Mouse (Mus musculus): ENCODE data around the gene Trnt1.
A peak's percentile ranks its signal among the peaks of the same experiment; 100 is the strongest.

The Trnt1 gene

GRCm38 (mm10) chr6:106787138-106787537, 18.2 kb downstream of the Trnt1 start:
- DNase-seq (ENCODE audit: low spot score in 2 of 2) = no peak

- no peak for DNase-seq (ENCODE audit: low spot score in 2 of 2)
Measured at GRCm38 (mm10) chr6:106791429-106791828, 22.5 kb downstream of the Trnt1 start.

DNA sequence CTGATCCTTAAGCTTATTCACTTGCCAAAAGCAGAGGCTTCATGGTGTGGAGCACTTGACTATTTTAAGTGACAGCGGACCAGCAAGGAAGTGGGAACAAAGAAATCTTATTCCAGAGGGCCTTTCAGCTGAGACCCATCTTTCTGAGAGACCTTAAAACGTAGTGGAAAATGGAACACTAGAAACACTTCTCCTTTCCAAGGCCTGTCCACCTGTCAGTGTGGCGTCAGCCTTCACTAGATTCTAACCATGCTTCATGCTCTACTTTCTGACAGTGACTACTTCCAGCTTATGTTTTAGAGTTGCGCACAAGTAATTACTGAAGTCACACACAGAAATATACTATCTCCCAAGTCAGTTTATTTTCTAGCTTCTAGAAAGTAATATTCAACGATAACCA, 23.6 kb downstream of the Trnt1 start:
- DNase-seq (ENCODE audit: low spot score in 2 of 2) = no peak

DNA sequence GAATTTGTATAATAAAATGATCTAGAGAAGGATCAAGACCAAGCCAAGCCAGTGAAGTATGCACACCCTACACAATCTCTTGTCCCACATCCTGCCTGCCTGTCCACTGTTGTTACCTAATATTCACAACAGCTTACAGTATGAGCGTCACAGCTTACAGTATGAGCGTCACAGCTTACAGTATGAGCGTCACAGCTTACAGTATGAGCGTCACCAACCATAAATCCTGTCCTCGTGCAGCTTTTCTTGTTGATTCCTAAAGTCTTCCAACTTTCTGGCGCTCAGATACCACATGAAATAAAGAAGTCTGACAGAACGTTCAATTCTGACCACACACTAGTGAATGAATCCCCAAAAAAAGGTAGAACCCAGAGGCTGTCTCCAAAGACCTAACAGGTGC, 24.2 kb downstream of the Trnt1 start:
- no peak for DNase-seq (ENCODE audit: low spot score in 2 of 2)

- no peak for DNase-seq (ENCODE audit: low spot score in 2 of 2)
Measured at GRCm38 (mm10) chr6:106793621-106794020, 24.7 kb downstream of the Trnt1 start.

- no peak for DNase-seq (ENCODE audit: low spot score in 2 of 2)
Measured at GRCm38 (mm10) chr6:106794094-106794814, 25.3 kb downstream of the Trnt1 start.

DNA sequence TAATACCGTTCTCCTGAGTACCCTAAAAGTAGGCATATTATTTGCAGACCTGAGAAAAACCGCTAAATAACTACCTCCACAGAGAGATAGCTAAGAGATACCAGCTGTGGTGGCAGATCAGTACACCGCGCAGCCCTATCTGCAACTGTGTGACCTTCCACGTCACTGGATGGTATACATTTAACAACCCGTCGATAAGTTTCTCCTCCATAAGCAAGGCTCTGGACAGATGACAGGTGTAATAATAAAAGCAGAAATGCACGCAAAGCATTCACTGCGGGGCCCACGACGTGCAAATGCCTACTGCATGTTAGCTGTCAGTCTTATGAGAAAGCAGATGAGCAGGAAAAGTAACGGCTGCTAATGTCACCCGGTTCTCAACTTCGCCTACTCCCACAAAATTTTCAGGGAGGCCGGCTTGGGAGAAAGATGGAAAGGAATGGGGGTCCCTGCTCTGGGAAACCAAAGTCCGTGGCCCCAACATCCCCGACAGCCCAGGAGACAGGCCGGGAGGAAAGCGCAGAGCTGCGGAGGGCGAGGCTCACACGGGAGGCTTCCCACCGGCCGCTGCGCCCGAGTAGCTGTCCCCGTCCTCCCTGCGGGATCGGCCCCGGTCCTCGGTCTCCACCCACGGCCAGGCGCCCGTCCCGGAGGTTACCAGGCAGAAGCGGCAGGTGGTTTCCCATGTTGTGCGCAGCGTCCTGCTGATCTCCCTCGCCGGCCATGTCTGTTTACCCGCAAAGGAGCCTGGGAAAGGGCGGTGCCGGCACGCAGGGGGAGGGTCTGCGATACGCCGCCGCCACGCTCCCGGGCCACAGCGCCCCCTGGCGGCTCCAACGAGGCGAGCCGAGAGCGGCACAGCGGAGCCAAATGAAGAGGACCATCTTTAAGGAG, 30.7 kb downstream of the Trnt1 start, which contains the start of gene Crbn:
Gene Crbn, minus strand, starts transcription at position 745 of the 894 bp plus-strand sequence.
- peak; percentile 85 to 92 for DNase-seq (ENCODE audit: low spot score in 2 of 2)

DNA sequence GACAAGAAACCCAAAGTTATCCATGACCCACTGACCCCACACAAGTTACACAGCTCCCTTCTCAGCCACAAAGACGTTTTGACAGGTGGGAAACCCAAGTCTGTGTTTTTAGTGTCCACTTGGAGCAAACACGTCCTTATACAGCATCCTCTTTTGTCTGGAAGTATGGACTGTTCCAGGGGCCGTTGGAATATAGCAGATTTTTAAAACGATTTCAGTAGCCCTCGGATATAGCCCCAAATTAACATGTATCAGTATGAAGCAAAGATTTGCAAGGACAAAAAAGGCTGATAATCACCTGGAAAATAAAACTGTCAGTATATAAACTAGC, 31.3 kb downstream of the Trnt1 start:
- no peak for DNase-seq (ENCODE audit: low spot score in 2 of 2)

- no peak for DNase-seq (ENCODE audit: low spot score in 2 of 2)
Measured at GRCm38 (mm10) chr6:106804904-106805303, 36.0 kb downstream of the Trnt1 start.

DNA sequence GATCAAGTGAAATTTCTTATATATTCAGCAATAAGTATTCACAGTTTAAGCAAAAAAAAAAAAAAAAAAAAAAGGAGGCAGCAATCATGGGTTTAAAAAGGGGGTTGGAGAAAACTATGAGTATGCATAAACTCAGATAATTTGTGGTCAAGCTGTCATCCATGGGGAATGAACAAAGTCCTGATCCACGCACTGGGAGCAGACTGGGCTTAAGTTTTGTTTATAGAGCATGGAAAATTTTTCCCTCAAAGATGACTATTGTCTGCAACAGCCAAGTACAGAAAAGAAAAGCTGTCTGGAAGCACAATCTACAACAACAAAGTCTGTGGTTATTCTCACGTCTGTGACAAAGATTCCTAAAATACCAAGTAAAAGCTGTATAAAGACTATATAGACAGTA, 40.2 kb downstream of the Trnt1 start:
- DNase-seq (ENCODE audit: low spot score in 2 of 2) = no peak

DNA sequence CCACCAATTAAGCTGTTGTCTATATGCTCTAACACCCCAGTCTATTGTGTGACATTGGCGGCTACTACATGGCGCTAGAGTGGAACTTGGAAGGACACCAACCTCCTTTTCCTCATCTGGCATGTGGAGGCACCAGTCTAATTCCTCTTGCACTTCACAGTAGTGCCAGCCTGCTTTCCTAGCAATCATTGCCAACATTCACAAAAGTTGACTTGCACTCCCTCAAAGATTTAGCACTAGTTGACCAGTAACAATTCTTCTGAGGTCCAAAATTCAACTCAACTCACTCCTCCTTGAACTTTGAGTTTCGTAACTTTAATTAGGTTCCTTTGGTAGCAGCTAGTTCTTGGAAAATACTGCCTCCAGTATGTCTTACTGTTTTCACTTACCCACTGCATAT, 41.8 kb downstream of the Trnt1 start:
- no peak for DNase-seq (ENCODE audit: low spot score in 2 of 2)

GRCm38 (mm10) chr6:106819246-106819645, 50.3 kb downstream of the Trnt1 start:
- no peak for DNase-seq (ENCODE audit: low spot score in 2 of 2)

DNA sequence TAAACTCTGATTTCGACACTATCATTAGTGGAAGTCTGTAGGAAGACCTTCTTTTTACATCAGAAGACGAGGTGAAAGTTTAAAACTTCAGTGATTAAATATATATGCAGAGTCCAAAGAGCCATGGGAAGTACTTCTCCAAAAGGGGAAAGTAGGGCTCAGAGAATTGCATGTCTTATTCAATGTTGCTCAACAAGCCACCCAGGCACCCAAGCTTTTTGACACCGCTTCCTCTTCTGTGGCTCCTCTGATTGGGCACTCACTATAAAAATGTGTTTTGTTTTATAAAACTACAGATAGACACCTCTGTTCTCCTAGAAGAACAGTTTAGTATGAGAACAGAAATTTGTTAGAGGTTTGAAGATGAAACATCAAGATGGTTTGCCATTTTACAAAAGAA, 51.0 kb downstream of the Trnt1 start:
- DNase-seq (ENCODE audit: low spot score in 2 of 2) = no peak

- DNase-seq (ENCODE audit: low spot score in 2 of 2) = no peak
Measured at GRCm38 (mm10) chr6:106820566-106820965, 51.6 kb downstream of the Trnt1 start.

- no peak for DNase-seq (ENCODE audit: low spot score in 2 of 2)
Measured at GRCm38 (mm10) chr6:106822329-106822728, 53.4 kb downstream of the Trnt1 start.

Measured in urinary bladder, postnatal 4 days (tissue).